Mouse (Mus musculus): ENCODE results near the gene Mid1ip1. TPM values are rescaled to one million over a fixed set of nuclear protein-coding genes. Genes with fewer than 3 reads are reported as not detected.

Mid1ip1 gene
- polyA plus RNA-seq, 1 experiment from 2014 or later, result 26.1 TPM

GRCm38 (mm10) chrX:10734874-10735273 is 20.1 kb downstream of the Mid1ip1 start:
- Histone ChIP-seq H3K27ac (no peak overlapping the region), H3K4me1 (0 out of 2 replicates have a peak, but pooled peaks cover 3% of the 10 kb centered on the region), H3K9me3 (replicated peaks) (no peaks in the 10 kb centered on the region), H3K27me3 (ENCODE audit: low read depth, poor library complexity, severe bottlenecking) (0 out of 2 replicates have a peak, but pooled peaks cover 14% of the 10 kb centered on the region), H3K4me3 (no peak overlapping the region), H3K36me3 (no peaks in the 10 kb centered on the region)
- 74% methylated on average over 1 of the region's 1 CpGs for WGBS
- DNase-seq (ENCODE audit: low spot score), result no peak

GRCm38 (mm10) chrX:10758866-10759265 is 44.1 kb downstream of the Mid1ip1 start:
- Histone ChIP-seq H3K27me3 (ENCODE audit: low read depth, poor library complexity, severe bottlenecking) (peaks cover 32% of the 10 kb centered on the region; the same call in 1 of the 2 replicates), H3K9me3 (replicated peaks) (no peaks in the 10 kb centered on the region), H3K4me3 (no peak overlapping the region), H3K4me1 (no peaks in the 10 kb centered on the region), H3K36me3 (no peaks in the 10 kb centered on the region), H3K27ac (no peak overlapping the region)
- no peak for DNase-seq (ENCODE audit: low spot score)
- WGBS, result 81% methylated on average over 4 of the region's 4 CpGs

GRCm38 (mm10) chrX:10763476-10764016 is 48.7 kb downstream of the Mid1ip1 start:
- Histone ChIP-seq H3K9me3 (replicated peaks) (no peaks in the 10 kb centered on the region), H3K4me1 (no peaks in the 10 kb centered on the region), H3K27ac (no peak overlapping the region), H3K36me3 (no peaks in the 10 kb centered on the region), H3K27me3 (ENCODE audit: low read depth, poor library complexity, severe bottlenecking) (peaks cover 53% of the 10 kb centered on the region), H3K4me3 (no peak overlapping the region)
- WGBS, result 75% methylated on average over 10 of the region's 10 CpGs
- DNase-seq (ENCODE audit: low spot score), result no peak

Other genes with a start within 250 kb of the Mid1ip1 start
- gene Tspan7, start 229.9 kb upstream of the Mid1ip1 start, polyA plus RNA-seq (2016; fragmentation: Nextera tagmentation; extraction: Ambion mirVana), result 45.8 and 46.5 TPM in 2 replicates

All from limb, embryonic 10.5 days (tissue).